In the genomic region with DNA sequence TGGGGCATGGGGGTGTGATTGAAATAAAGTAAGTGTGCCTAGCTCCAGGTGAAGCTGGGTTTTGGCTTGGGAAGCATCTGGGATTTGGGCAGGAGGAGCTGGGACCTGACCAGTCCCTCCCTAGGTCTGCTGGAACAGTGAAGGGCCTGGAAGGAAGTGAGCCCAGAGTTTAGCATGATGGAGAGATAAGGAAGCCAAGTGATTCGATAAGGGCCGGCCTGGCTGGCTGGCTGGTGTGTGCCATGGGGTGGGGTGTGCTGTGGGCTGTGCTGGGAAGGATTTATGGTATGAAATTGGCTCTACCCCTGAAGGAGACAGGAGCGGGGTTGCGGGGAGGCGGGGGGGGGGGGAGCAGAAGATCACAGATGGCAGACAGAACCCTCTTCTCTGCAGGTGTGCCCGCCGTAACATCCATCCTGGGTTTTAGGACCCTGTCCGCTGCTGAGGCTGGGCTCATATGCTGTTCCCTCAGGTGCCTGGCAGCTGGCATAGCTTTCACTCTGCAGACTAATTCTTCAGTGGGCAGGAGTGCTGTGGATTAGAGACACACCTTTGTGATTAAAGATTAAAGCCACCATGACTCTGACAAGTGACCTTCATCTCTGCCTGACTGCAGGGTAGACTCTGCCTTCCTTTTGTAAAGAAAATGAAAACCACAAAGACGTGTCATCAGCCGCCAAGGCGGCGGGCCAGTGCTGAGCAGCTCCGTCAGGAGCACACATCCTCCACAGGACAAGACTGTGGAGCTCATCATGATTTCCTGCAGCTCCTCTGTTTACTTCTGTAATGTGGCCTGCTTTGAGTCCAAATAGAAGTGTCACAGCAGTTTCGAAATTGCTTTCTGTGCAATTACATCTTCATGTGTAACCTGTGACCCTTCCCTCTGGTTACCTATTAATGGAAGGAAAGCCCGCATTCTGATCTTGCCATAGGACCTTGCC, we compare ENCODE assay signal across 9 mouse cellular contexts.
DNase-seq lines count a peak whose midpoint lies in the region; ATAC-seq and TF ChIP-seq lines count a peak whose summit lies in the region.
"Had no signal": no experiment of that assay in that cellular context is flagged by ENCODE, and none has a peak within 500 bp of the region (broad histone marks: within the 10 kb centered on the region; RNA-seq: fewer than 3 reads in every experiment).

No protein-coding gene starts in this region.

- H3K4me2 ChIP-seq in intestine, postnatal 0 days (replicated peaks; ENCODE audit: low read depth): peak overlapping the region; percentile 38
- no peak overlapping the region for H3K4me2 ChIP-seq in neural tube, embryonic 14.5 days (ENCODE audit: low read depth, low read length)
- H3K4me2 ChIP-seq: embryonic facial prominence, embryonic 12.5 days had no signal

- H3K27ac ChIP-seq in intestine, postnatal 0 days (ENCODE audit: low read depth, low read length): peak overlapping the region; percentile 66
- H3K27ac ChIP-seq in neural tube, embryonic 14.5 days (ENCODE audit: low read depth, low read length): 0 out of 2 replicates have a peak overlapping the region, but pooled peaks have one; percentile 22
- H3K27ac ChIP-seq: embryonic facial prominence, embryonic 12.5 days had no signal

- 34% methylated on average over 15 of the region's 15 CpGs for WGBS in intestine, postnatal 0 days
- 58% methylated on average over 14 of the region's 15 CpGs for WGBS in neural tube, embryonic 14.5 days

- H3K9me3 ChIP-seq in intestine, postnatal 0 days (ENCODE audit: control insufficient read depth): no peaks in the 10 kb centered on the region
- H3K9me3 ChIP-seq in neural tube, embryonic 14.5 days (ENCODE audit: control insufficient read depth, low read length): no peaks in the 10 kb centered on the region
- H3K9me3 ChIP-seq: embryonic facial prominence, embryonic 12.5 days had no signal

- peak; percentile 34 for DNase-seq in kidney, adult 11 months
- DNase-seq in kidney, postnatal 4 days: no peak
- peak; percentile 69 for DNase-seq in MN1 (ENCODE audit: low spot score)
- DNase-seq in left cerebral cortex, postnatal 10 days (ENCODE audit: extremely low spot score in 1 of 2, low spot score in 2 of 2): no peak
- DNase-seq in B cell, adult 2 months: no peak
- DNase-seq in right cerebral cortex, postnatal 4 days: no peak

- peak; percentile 29 for ATAC-seq in intestine, postnatal 0 days
- peak; percentile 47; the same call in 1 of the 2 replicates for ATAC-seq in neural tube, embryonic 14.5 days (ENCODE audit: low read depth)

- H3K9ac ChIP-seq in intestine, postnatal 0 days (ENCODE audit: low read depth, low read length): no peak overlapping the region
- no peak overlapping the region for H3K9ac ChIP-seq in neural tube, embryonic 14.5 days (replicated peaks; ENCODE audit: low read depth, low read length)
- H3K9ac ChIP-seq: embryonic facial prominence, embryonic 12.5 days had no signal

- H3K27me3 ChIP-seq in intestine, postnatal 0 days (replicated peaks; ENCODE audit: control insufficient read depth, insufficient read depth, low read length): no peaks in the 10 kb centered on the region
- H3K27me3 ChIP-seq in neural tube, embryonic 14.5 days (ENCODE audit: control insufficient read depth, insufficient read depth, low read length): no peaks in the 10 kb centered on the region
- H3K27me3 ChIP-seq: embryonic facial prominence, embryonic 12.5 days had no signal

- no peak for TF ChIP-seq CTCF in intestine, postnatal 0 days (IDR thresholded peaks at IDR 0.05; ENCODE audit: low read depth)

- H3K4me1 ChIP-seq in intestine, postnatal 0 days (replicated peaks; ENCODE audit: control insufficient read depth, insufficient read depth, low read length): peaks cover 24% of the 10 kb centered on the region
- peaks cover 7% of the 10 kb centered on the region; the same call in 1 of the 2 replicates for H3K4me1 ChIP-seq in neural tube, embryonic 14.5 days (ENCODE audit: control insufficient read depth, insufficient read depth, low read length)

- no peaks in the 10 kb centered on the region for H3K36me3 ChIP-seq in intestine, postnatal 0 days (ENCODE audit: control insufficient read depth, insufficient read depth)
- no peaks in the 10 kb centered on the region for H3K36me3 ChIP-seq in neural tube, embryonic 14.5 days (ENCODE audit: control insufficient read depth, insufficient read depth, low read length)
- H3K36me3 ChIP-seq: embryonic facial prominence, embryonic 12.5 days had no signal

- H3K4me3 ChIP-seq in intestine, postnatal 0 days (ENCODE audit: low read depth, low read length): no peak overlapping the region
- H3K4me3 ChIP-seq in neural tube, embryonic 14.5 days (ENCODE audit: low read depth, low read length): no peak overlapping the region
- H3K4me3 ChIP-seq: embryonic facial prominence, embryonic 12.5 days had no signal

- intact Hi-C loops in left cerebral cortex, postnatal 10 days (cut with DNase I): no loop called here

Comparison
In these comparisons a context has a peak if more than half of its experiments do, and no peak if none do; other contexts are left out.
1. DNase-seq: peak in kidney, adult 11 months (single experiment) and MN1 (single experiment); none in kidney, postnatal 4 days (0 of 2), left cerebral cortex, postnatal 10 days (0 of 2), B cell, adult 2 months (0 of 2) and right cerebral cortex, postnatal 4 days (single experiment).